Mouse (Mus musculus): ENCODE measurements at regions not wholly inside any gene's neighbourhood (a gene's known extent, or its start where the extent isn't known, plus 50 kb on each side); places are given as distances from the start of the nearest gene placed in this dataset.

DNA sequence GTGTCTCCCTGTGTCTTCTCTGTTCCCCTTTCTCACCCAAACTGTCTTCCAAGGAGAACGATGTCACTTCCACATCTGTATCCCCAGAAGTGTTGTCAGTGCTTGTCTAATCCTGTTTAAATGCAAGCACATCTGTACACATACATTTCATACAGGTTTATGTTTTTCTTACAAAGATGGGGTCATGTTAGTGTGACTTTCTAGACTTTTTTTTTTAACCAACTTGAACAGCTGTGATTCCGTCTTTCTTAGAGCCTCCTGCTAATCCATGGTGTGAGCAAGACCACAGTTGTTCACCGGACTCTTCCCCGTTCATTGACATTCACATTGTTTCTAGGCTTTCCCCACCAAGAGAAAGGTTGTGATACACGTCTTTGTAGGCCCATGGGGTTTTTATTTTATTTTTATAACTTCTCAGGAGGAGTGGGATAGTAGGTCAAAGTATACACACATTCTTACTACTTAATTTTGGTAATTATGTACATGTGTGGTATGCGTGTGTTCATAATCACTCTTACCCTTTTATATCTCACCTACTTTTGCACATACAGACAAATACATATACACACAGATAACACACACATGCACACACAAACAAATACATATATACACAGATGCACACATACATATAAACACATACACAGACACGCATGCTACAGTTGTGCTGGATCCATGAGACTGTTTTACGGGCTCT lies 100.6 kb upstream of the Cpm start:
- no peak for TF ChIP-seq CTCF (IDR thresholded peaks at IDR 0.05; ENCODE audit: low read depth)
- no peak for TF ChIP-seq EP300 (IDR thresholded peaks at IDR 0.05; ENCODE audit: low read depth)
